Mouse (Mus musculus) brain, embryonic 14.5 days (tissue): ENCODE measurements around the gene Sdsl.

Experiments
- CTCF ChIP-seq: fragments of 200-500 bp; IDR thresholded peaks from 2 replicates; pipeline ENCODE4 v1.5.1; 2012; ENCODE audit warnings: inconsistent platforms, mild to moderate bottlenecking, moderate library complexity, borderline replicate concordance; ENCODE audit not compliant: insufficient read depth, insufficient read length; ENCODE audit errors: extremely low read depth
- POLR2A ChIP-seq: fragments of 200-500 bp; IDR thresholded peaks from 2 replicates; pipeline ENCODE4 v1.6.1; 2012; ENCODE audit warnings: mild to moderate bottlenecking, inconsistent platforms, borderline replicate concordance; ENCODE audit not compliant: poor library complexity, insufficient read depth, insufficient read length, severe bottlenecking; ENCODE audit errors: extremely low read depth

DNA sequence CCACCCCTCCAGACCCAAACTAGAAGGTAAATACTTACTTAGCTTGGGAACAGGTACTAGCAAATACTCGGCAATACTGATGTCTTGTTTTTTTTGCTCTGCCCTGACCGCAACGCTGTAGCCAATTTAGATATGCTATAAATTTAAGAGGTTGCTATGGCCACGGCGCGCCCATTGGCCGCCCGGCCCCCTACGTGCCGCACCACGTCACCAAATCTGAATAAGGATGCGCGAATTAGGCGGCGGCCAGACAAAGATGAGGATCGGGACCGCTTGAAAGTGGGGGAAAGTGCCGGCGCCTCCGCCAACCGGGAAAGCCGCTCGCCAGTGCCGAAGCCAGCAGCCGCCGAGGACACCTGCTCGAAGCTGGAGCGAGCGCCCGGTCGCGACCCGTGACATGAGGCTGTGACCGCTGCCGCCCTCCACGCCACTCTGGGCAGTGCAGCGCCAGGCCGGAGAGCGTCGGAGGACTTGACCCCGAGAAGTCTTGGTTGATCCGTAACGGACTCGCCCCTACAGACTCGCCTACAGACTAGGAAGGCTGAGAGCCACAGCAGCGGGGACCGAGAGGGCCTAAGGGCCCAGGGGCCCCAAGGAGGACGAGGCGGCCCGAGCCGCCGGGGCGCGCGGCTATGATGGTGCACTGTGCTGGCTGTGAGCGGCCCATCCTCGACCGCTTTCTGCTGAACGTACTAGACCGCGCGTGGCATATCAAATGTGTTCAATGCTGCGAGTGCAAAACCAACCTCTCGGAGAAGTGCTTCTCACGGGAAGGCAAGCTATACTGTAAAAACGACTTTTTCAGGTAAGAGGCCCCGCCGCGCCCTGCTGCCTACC is 40.7 kb downstream of the Sdsl start, which contains the start of gene Lhx5:
- TF ChIP-seq POLR2A (0 out of 2 replicates have a peak, but pooled peaks have one; percentile 10), CTCF (no peak)
